Mouse (Mus musculus) intestine, postnatal 0 days (tissue): ENCODE measurements around the gene C77080. TPM values are rescaled to one million over a fixed set of nuclear protein-coding genes. Genes with fewer than 3 reads are reported as not detected.
A peak's percentile ranks its signal among the peaks of the same experiment; 100 is the strongest.
"Not testable (repeated sequence)": the region's sequence is repeated elsewhere in the genome, so short reads cannot be mapped to it uniquely, and the experiment has no call there.

Experiments
- ATAC-seq: fragments of 200-750 bp; cut with Nextera tagmentation; 2 replicates; pipeline ENCODE4 v1.8.0; 2017; ENCODE audit warnings: mild to moderate bottlenecking, moderate TSS enrichment, moderate library complexity
- H3K27ac ChIP-seq: fragments of 300-500 bp; sonication (generic); 2 replicates; pipeline ENCODE4 v1.5.1; 2014; ENCODE audit warnings: mild to moderate bottlenecking, low read depth, low read length, moderate library complexity
- H3K27me3 ChIP-seq: fragments of 300-500 bp; sonication (generic); replicated peaks from 2 replicates; pipeline ENCODE4 v1.6.1; 2014; ENCODE audit warnings: low read length, mixed read lengths; ENCODE audit not compliant: control insufficient read depth, insufficient read depth
- H3K36me3 ChIP-seq: fragments of 300-500 bp; sonication (generic); 2 replicates; pipeline ENCODE4 v1.6.1; 2014; ENCODE audit warnings: mild to moderate bottlenecking, moderate library complexity; ENCODE audit not compliant: control insufficient read depth, insufficient read depth
- H3K4me1 ChIP-seq: fragments of 300-500 bp; sonication (generic); replicated peaks from 2 replicates; pipeline ENCODE4 v1.6.1; 2014; ENCODE audit warnings: antibody characterized with exemption, low read length, mixed read lengths; ENCODE audit not compliant: control insufficient read depth, insufficient read depth
- H3K4me2 ChIP-seq: fragments of 300-500 bp; sonication (generic); replicated peaks from 2 replicates; pipeline ENCODE4 v1.6.1; 2014; ENCODE audit warnings: low read depth, mild to moderate bottlenecking, moderate library complexity
- H3K4me3 ChIP-seq: fragments of 300-500 bp; sonication (generic); 2 replicates; pipeline ENCODE4 v1.5.1; 2014; ENCODE audit warnings: low read depth, low read length
- H3K9ac ChIP-seq: fragments of 300-500 bp; sonication (generic); 2 replicates; pipeline ENCODE4 v1.6.1; 2014; ENCODE audit warnings: mild to moderate bottlenecking, low read depth, low read length
- H3K9me3 ChIP-seq: fragments of 300-500 bp; sonication (generic); 2 replicates; pipeline ENCODE4 v1.6.1; 2016; ENCODE audit warnings: mixed run types; ENCODE audit not compliant: control insufficient read depth
- CTCF ChIP-seq: sonication (generic); IDR thresholded peaks from 2 replicates; pipeline ENCODE4 v1.5.1; 2016; ENCODE audit warnings: low read depth, mild to moderate bottlenecking, control low read depth, antibody characterized with exemption, moderate library complexity
- WGBS: fragments of 180-500 bp; shearing (Covaris S2); extraction: QIAGEN DNeasy Blood & Tissue Kit; methylation state at CpG from one replicate; pipeline ENCODE4 v1.1.7; 2014; 5-methylcytosine and 5-hydroxymethylcytosine counted together
- polyA plus RNA-seq: library from polyadenylated mRNA; unstranded; fragments of >200 nt; fragmentation: Nextera tagmentation; extraction: Ambion mirVana; gene quantifications from 2 replicates; pipeline ENCODE4 v1.2.1, GENCODE M21; 2015

The C77080 gene
- polyA plus RNA-seq, 1 experiment from 2014 or later: 14.3 TPM

DNA sequence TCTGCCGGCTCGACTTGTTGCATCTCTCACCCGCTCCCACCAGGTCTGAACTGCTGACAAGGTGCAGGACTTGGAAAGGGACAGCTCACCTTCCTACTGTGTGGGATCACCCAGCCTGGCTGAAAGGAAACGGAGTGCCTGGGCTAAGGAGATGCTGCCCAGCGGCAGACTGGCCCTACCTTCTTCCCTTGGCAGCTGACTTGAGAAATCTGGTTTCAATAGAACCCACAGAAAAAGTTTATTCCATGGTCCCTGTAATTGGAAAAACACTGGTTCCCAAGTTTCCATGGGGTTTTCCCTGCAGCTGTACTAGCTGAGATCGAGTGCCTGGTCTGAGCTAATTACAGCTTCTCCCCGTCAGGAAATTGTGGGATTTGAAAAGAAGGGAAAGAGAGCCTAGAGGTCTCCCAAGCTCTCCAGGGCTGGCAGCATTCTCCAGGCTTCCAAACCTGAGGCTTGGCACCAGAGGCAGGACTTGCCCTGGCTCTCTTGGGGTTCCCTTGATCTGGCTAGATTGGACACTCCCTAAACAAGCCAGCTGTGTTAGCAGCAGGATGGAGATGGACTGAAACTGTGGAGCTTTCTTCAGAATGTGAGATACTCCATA, 42.5 kb downstream of the C77080 start:
- Histone ChIP-seq H3K4me3 (no peak overlapping the region), H3K9me3 (no peaks in the 10 kb centered on the region), H3K4me2 (no peak overlapping the region), H3K4me1 (no peaks in the 10 kb centered on the region), H3K9ac (no peak overlapping the region), H3K27ac (no peak overlapping the region; the same call in 1 of the 2 replicates), H3K36me3 (peaks cover 95% of the 10 kb centered on the region), H3K27me3 (no peaks in the 10 kb centered on the region)
- WGBS: 80% methylated on average over 7 of the region's 7 CpGs
- no peak for ATAC-seq
- no peak for TF ChIP-seq CTCF

- 62% methylated on average over 3 of the region's 3 CpGs for WGBS
- peak; percentile 64 for TF ChIP-seq CTCF
- H3K36me3 ChIP-seq: peaks cover 80% of the 10 kb centered on the region
- H3K4me2 ChIP-seq, ATAC-seq, H3K27me3 ChIP-seq, H3K4me3 ChIP-seq, H3K9ac ChIP-seq, H3K27ac ChIP-seq, H3K4me1 ChIP-seq, H3K9me3 ChIP-seq: not testable (repeated sequence)
Measured at GRCm38 (mm10) chr4:129212486-129212885, 48.7 kb downstream of the C77080 start.

DNA sequence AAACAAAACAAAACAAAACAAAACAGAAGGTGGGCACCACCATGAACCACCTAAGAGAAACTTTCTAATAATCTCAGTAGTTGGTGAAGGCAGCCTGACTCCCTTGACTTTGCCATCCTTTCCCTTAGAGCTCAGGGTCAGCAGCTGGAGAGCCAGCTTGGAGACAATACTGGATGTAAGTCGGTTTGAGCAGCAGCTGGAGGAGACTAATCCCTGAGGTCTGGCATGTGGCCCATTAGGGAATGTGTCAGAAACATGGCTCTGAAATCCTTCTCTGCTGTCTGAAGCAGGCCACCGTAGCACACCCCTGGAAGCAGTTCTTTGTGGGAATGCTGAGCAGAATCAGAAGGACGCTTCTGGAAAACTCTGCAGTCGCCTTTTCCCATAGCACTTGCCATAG, 49.7 kb downstream of the C77080 start:
- WGBS: 77% methylated on average over 4 of the region's 4 CpGs
- TF ChIP-seq CTCF: no peak

DNA sequence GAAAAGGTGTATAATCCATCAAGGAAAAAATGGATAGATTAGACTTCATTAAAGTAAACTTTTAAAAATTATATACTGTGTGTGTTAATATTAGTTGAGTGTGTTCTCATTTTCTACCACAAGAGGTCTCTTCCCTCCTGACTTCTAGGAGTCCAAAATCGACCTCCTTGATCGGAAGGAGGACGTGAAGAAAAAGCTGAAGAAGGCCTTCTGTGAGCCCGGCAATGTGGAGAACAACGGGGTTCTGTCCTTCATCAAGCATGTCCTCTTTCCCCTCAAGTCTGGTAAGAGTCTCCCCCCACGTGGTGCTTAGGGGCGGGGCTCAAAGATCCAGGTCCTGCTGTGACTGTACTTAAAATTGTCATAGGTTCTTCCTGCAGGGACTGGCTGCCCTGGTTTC, 51.7 kb downstream of the C77080 start:
- 45% methylated on average over 7 of the region's 7 CpGs for WGBS
- H3K9me3 ChIP-seq: no peaks in the 10 kb centered on the region
- H3K4me3 ChIP-seq: no peak overlapping the region
- peak; percentile 81 for TF ChIP-seq CTCF
- no peak overlapping the region for H3K4me2 ChIP-seq
- no peaks in the 10 kb centered on the region for H3K4me1 ChIP-seq
- H3K27me3 ChIP-seq: no peaks in the 10 kb centered on the region
- no peak overlapping the region for H3K9ac ChIP-seq
- peaks cover 77% of the 10 kb centered on the region for H3K36me3 ChIP-seq
- ATAC-seq: no peak
- no peak overlapping the region for H3K27ac ChIP-seq

More for the DNA sequence above, 49.7 kb downstream of the C77080 start:
- H3K27me3 ChIP-seq: no peaks in the 10 kb centered on the region
- peaks cover 80% of the 10 kb centered on the region for H3K36me3 ChIP-seq
- H3K9me3 ChIP-seq: no peaks in the 10 kb centered on the region
- no peak overlapping the region for H3K9ac ChIP-seq
- H3K4me2 ChIP-seq: no peak overlapping the region
- H3K4me3 ChIP-seq: no peak overlapping the region
- no peaks in the 10 kb centered on the region for H3K4me1 ChIP-seq
- H3K27ac ChIP-seq: no peak overlapping the region
- no peak for ATAC-seq

- no peak for ATAC-seq
- no peaks in the 10 kb centered on the region for H3K4me1 ChIP-seq
- no peak overlapping the region for H3K4me2 ChIP-seq
- H3K4me3 ChIP-seq: no peak overlapping the region
- H3K9me3 ChIP-seq: no peaks in the 10 kb centered on the region
- no peak overlapping the region for H3K9ac ChIP-seq
- no peak overlapping the region; the same call in 1 of the 2 replicates for H3K27ac ChIP-seq
- peaks cover 79% of the 10 kb centered on the region for H3K36me3 ChIP-seq
- TF ChIP-seq CTCF: no peak
- H3K27me3 ChIP-seq: no peaks in the 10 kb centered on the region
- WGBS: 41% methylated on average over 8 of the region's 8 CpGs
Measured at GRCm38 (mm10) chr4:129206792-129207191, 54.4 kb downstream of the C77080 start.

- peaks cover 78% of the 10 kb centered on the region for H3K36me3 ChIP-seq
Measured at GRCm38 (mm10) chr4:129204655-129205054, 56.5 kb downstream of the C77080 start.

More at GRCm38 (mm10) chr4:129204655-129205054, 56.5 kb downstream of the C77080 start:
- TF ChIP-seq CTCF: no peak
- Histone ChIP-seq H3K9me3 (no peaks in the 10 kb centered on the region), H3K4me2 (no peak overlapping the region), H3K4me3 (no peak overlapping the region), H3K9ac (no peak overlapping the region), H3K27ac (no peak overlapping the region), H3K4me1 (no peaks in the 10 kb centered on the region), H3K27me3 (no peaks in the 10 kb centered on the region)
- 91% methylated on average over 10 of the region's 10 CpGs for WGBS
- ATAC-seq: no peak
